Mouse (Mus musculus): ENCODE results near the gene Gtsf1l.

DNA sequence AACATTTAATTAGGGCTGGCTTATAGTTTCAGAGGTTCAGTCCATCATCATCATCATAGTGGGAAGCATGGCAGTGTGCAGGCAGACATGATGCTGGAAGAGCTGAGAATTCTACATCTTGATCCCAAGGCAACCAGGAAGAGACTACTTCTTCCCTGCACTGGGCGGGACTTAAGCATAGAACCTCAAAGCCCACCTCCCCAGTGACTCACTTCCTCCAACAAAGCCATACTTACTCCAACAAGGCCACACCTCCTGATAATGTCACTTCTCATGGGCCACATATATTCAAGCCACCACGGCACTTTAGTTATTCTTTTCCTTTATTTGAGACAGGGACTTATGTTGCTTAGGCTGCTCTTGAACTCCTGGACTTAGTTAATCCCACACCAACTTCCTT, 38.5 kb downstream of the Gtsf1l start:
- TF ChIP-seq CTCF (IDR thresholded peaks at IDR 0.05; ENCODE audit: low read depth) (no peak), EP300 (IDR thresholded peaks at IDR 0.05; ENCODE audit: low read depth) (no peak)
